Mouse (Mus musculus): ENCODE measurements around the gene Gzmk. TPM values are rescaled to one million over a fixed set of nuclear protein-coding genes. Genes with fewer than 3 reads are reported as not detected.
A peak's percentile ranks its signal among the peaks of the same experiment; 100 is the strongest.

The Gzmk gene
- total and polyA plus RNA-seq, 3 experiments, result not detected

- no peak for TF ChIP-seq BHLHE40 (IDR thresholded peaks at IDR 0.05; ENCODE audit: low read depth, low read length)
- TF ChIP-seq JUN (IDR thresholded peaks at IDR 0.05; ENCODE audit: insufficient read depth, low read depth, low read length), result no peak
- TF ChIP-seq CHD2 (IDR thresholded peaks at IDR 0.05; ENCODE audit: low read length), result no peak
- TF ChIP-seq GABPA (IDR thresholded peaks at IDR 0.05; ENCODE audit: insufficient replicate concordance, low read depth, low read length), result no peak
- DNase-seq (ENCODE audit: extremely low read depth), result no peak
- Histone ChIP-seq H3K27ac (ENCODE audit: insufficient read depth, low read depth) (no peak overlapping the region), H3K4me1 (ENCODE audit: control insufficient read depth in 1 of 2, insufficient read depth in 2 of 2) (peaks cover 9 to 11% of the 10 kb centered on the region in 2 experiments; a peak in 3 of 4 replicates), H3K36me3 (replicated peaks in 1 of 2; ENCODE audit: control insufficient read depth in 1 of 2, insufficient read depth in 1 of 2, low read length in 1 of 2) (no peaks in the 10 kb centered on the region), H3K9ac (ENCODE audit: insufficient read depth, low read depth) (no peak overlapping the region), H3K79me2 (replicated peaks; ENCODE audit: control insufficient read depth, extremely low read depth, insufficient read depth, poor library complexity, severe bottlenecking) (no peaks in the 10 kb centered on the region), H3K4me2 (ENCODE audit: insufficient read depth, low read depth, poor library complexity, severe bottlenecking) (no peak overlapping the region), H3K4me3 (replicated peaks in 1 of 3; ENCODE audit: low read depth in 2 of 3, low read length in 2 of 3, poor library complexity in 1 of 3) (no peak overlapping the region), H3K9me3 (replicated peaks; ENCODE audit: low read length) (no peaks in the 10 kb centered on the region), H3K27me3 (replicated peaks) (no peaks in the 10 kb centered on the region)
- dilution Hi-C loops (cut with MboI; ENCODE audit: extremely low pct_ligation_motif_present, extremely low pct_unique_long_range_greater_than_20kb, low sequenced_read_pairs) (no loop called here), in situ Hi-C loops (cut with MboI; ENCODE audit: low pct_ligation_motif_present, low pct_unique_long_range_greater_than_20kb, low sequenced_read_pairs) (no loop called here)
Observed at GRCm38 (mm10) chr13:113245025-113245424, 19.3 kb upstream of the Gzmk start.

- no peaks in the 10 kb centered on the region for H3K9me3 ChIP-seq (replicated peaks; ENCODE audit: low read length)
- H3K4me1 ChIP-seq (ENCODE audit: control insufficient read depth in 1 of 2, insufficient read depth in 2 of 2), result peaks cover 9 to 11% of the 10 kb centered on the region in 2 experiments; a peak in 3 of 4 replicates
- H3K9ac ChIP-seq (ENCODE audit: insufficient read depth, low read depth), result no peak overlapping the region
- no peak for DNase-seq (ENCODE audit: extremely low read depth)
- in situ Hi-C loops (cut with MboI; ENCODE audit: low pct_ligation_motif_present, low pct_unique_long_range_greater_than_20kb, low sequenced_read_pairs) (no loop called here), dilution Hi-C loops (cut with MboI; ENCODE audit: extremely low pct_ligation_motif_present, extremely low pct_unique_long_range_greater_than_20kb, low sequenced_read_pairs) (no loop called here)
- TF ChIP-seq POLR2AphosphoS2 (IDR thresholded peaks at IDR 0.05; ENCODE audit: low read depth, low read length), result no peak
- TF ChIP-seq ELF1 (IDR thresholded peaks at IDR 0.05; ENCODE audit: low read depth, low read length), result no peak
- no peak for TF ChIP-seq IRF4 (IDR thresholded peaks at IDR 0.05; ENCODE audit: low read depth, low read length)
- TF ChIP-seq USF1 (IDR thresholded peaks at IDR 0.05; ENCODE audit: low read depth, low read length), result no peak
- no peak for TF ChIP-seq MEF2A (IDR thresholded peaks at IDR 0.05; ENCODE audit: borderline replicate concordance, low read depth, low read length)
- TF ChIP-seq USF2 (conservative IDR thresholded peaks at IDR 0.05; ENCODE audit: low read depth, low read length), result no peak
- no peak for TF ChIP-seq CTCF (conservative IDR thresholded peaks at IDR 0.05 in 1 of 2, IDR thresholded peaks at IDR 0.05 in 1 of 2; ENCODE audit: low read depth in 2 of 2, low read length in 2 of 2)
- no peaks in the 10 kb centered on the region for H3K36me3 ChIP-seq (replicated peaks in 1 of 2; ENCODE audit: control insufficient read depth in 1 of 2, insufficient read depth in 1 of 2, low read length in 1 of 2)
- H3K79me2 ChIP-seq (replicated peaks; ENCODE audit: control insufficient read depth, extremely low read depth, insufficient read depth, poor library complexity, severe bottlenecking), result no peaks in the 10 kb centered on the region
- H3K27me3 ChIP-seq (replicated peaks), result no peaks in the 10 kb centered on the region
- no peak overlapping the region for H3K27ac ChIP-seq (ENCODE audit: insufficient read depth, low read depth)
- no peak overlapping the region for H3K4me2 ChIP-seq (ENCODE audit: insufficient read depth, low read depth, poor library complexity, severe bottlenecking)
- no peak overlapping the region for H3K4me3 ChIP-seq (replicated peaks in 1 of 3; ENCODE audit: low read depth in 2 of 3, low read length in 2 of 3, poor library complexity in 1 of 3)
Observed at GRCm38 (mm10) chr13:113242129-113242528, 16.4 kb upstream of the Gzmk start.

- H3K4me2 ChIP-seq (ENCODE audit: insufficient read depth, low read depth, poor library complexity, severe bottlenecking), result no peak overlapping the region
- DNase-seq (ENCODE audit: extremely low read depth), result peak; percentile 27
- no peak overlapping the region for H3K27ac ChIP-seq (ENCODE audit: insufficient read depth, low read depth)
- no peaks in the 10 kb centered on the region for H3K4me1 ChIP-seq (ENCODE audit: control insufficient read depth in 1 of 2, insufficient read depth in 2 of 2)
- dilution Hi-C loops (cut with MboI; ENCODE audit: extremely low pct_ligation_motif_present, extremely low pct_unique_long_range_greater_than_20kb, low sequenced_read_pairs) (no loop called here), in situ Hi-C loops (cut with MboI; ENCODE audit: low pct_ligation_motif_present, low pct_unique_long_range_greater_than_20kb, low sequenced_read_pairs) (no loop called here)
- no peaks in the 10 kb centered on the region for H3K9me3 ChIP-seq (replicated peaks; ENCODE audit: low read length)
- H3K27me3 ChIP-seq (replicated peaks), result no peaks in the 10 kb centered on the region
- TF ChIP-seq SMC3 (IDR thresholded peaks at IDR 0.05; ENCODE audit: low read depth, low read length) (peak; percentile 44), JUN (IDR thresholded peaks at IDR 0.05; ENCODE audit: insufficient read depth, low read depth, low read length) (no peak), RAD21 (IDR thresholded peaks at IDR 0.05; ENCODE audit: low read depth, low read length) (peak; percentile 50), MAFK (IDR thresholded peaks at IDR 0.05; ENCODE audit: insufficient replicate concordance, low read length) (no peak), CTCF (conservative IDR thresholded peaks at IDR 0.05 in 1 of 2, IDR thresholded peaks at IDR 0.05 in 1 of 2; ENCODE audit: low read depth in 2 of 2, low read length in 2 of 2) (peak; percentile 39 to 66; a peak in 2 of 4 replicates)
- H3K4me3 ChIP-seq (replicated peaks in 1 of 3; ENCODE audit: low read depth in 2 of 3, low read length in 2 of 3, poor library complexity in 1 of 3), result no peak overlapping the region
- H3K36me3 ChIP-seq (replicated peaks in 1 of 2; ENCODE audit: control insufficient read depth in 1 of 2, insufficient read depth in 1 of 2, low read length in 1 of 2), result no peaks in the 10 kb centered on the region
- H3K9ac ChIP-seq (ENCODE audit: insufficient read depth, low read depth), result no peak overlapping the region
- no peaks in the 10 kb centered on the region for H3K79me2 ChIP-seq (replicated peaks; ENCODE audit: control insufficient read depth, extremely low read depth, insufficient read depth, poor library complexity, severe bottlenecking)
Observed at GRCm38 (mm10) chr13:113227666-113228463, 2.2 kb upstream of the Gzmk start.

All from CH12.LX (cell line).